Comparison of ENCODE assay signal across 8 mouse cellular contexts in genomic region chr8:9770999-9771605, GRCm38 (mm10). TPM values are rescaled to one million over a fixed set of nuclear protein-coding genes. Genes with fewer than 3 reads are reported as not detected.
A peak's percentile ranks its signal among the peaks of the same experiment; 100 is the strongest.
DNase-seq lines count a peak whose midpoint lies in the region; ATAC-seq and TF ChIP-seq lines count a peak whose summit lies in the region.

Gene Fam155a (minus strand): TSS chr8:9771161.

- no peak within 1 kb of the TSS for H3K27ac ChIP-seq in kidney, embryonic 15.5 days
- H3K27ac ChIP-seq in neural tube, embryonic 12.5 days: peak within 1 kb of the TSS; percentile 50
- no peak within 1 kb of the TSS for H3K27ac ChIP-seq in thymus, adult 2 months (ENCODE audit: control insufficient read depth, insufficient read depth, low read length)

- peaks cover 24% of the 10 kb centered on the region for H3K4me1 ChIP-seq in kidney, embryonic 15.5 days
- peaks cover 18% of the 10 kb centered on the region for H3K4me1 ChIP-seq in neural tube, embryonic 12.5 days
- no peaks in the 10 kb centered on the region for H3K4me1 ChIP-seq in thymus, adult 2 months (replicated peaks; ENCODE audit: control insufficient read depth, insufficient read depth, low read length)

- no peak for TF ChIP-seq CTCF in thymus, adult 2 months (IDR thresholded peaks at IDR 0.05; ENCODE audit: borderline replicate concordance, control insufficient read depth, extremely low read depth, insufficient read depth, low read length, poor library complexity)

- no peaks in the 10 kb centered on the region for H3K36me3 ChIP-seq in kidney, embryonic 15.5 days
- H3K36me3 ChIP-seq in neural tube, embryonic 12.5 days: no peaks in the 10 kb centered on the region
- H3K36me3 ChIP-seq in thymus, adult 2 months (ENCODE audit: control insufficient read depth, insufficient read depth, low read length): no peaks in the 10 kb centered on the region

- WGBS in kidney, embryonic 15.5 days: under 1% methylated on average over 24 of the region's 29 CpGs
- 1% methylated on average over 23 of the region's 29 CpGs for WGBS in neural tube, embryonic 12.5 days
- WGBS in thymus, adult 2 months: 3% methylated on average over 28 of the region's 29 CpGs

- TF ChIP-seq POLR2A in thymus, adult 2 months (IDR thresholded peaks at IDR 0.05; ENCODE audit: control insufficient read depth, extremely low read depth, insufficient read depth, low read length, poor library complexity): no peak

- H3K27me3 ChIP-seq in kidney, embryonic 15.5 days: peaks cover 54% of the 10 kb centered on the region
- peaks cover 4% of the 10 kb centered on the region; the same call in 1 of the 2 replicates for H3K27me3 ChIP-seq in neural tube, embryonic 12.5 days (replicated peaks)
- H3K27me3 ChIP-seq in thymus, adult 2 months (ENCODE audit: control insufficient read depth, insufficient read depth, low read length): peaks cover 6% of the 10 kb centered on the region

- 0 out of 2 replicates have a peak within 1 kb of the TSS, but pooled peaks have one; percentile 21 for H3K9ac ChIP-seq in kidney, embryonic 15.5 days
- peak within 1 kb of the TSS; percentile 74 for H3K9ac ChIP-seq in neural tube, embryonic 12.5 days

- peak within 1 kb of the TSS; percentile 52 for H3K4me3 ChIP-seq in kidney, embryonic 15.5 days (replicated peaks)
- peak within 1 kb of the TSS; percentile 67 for H3K4me3 ChIP-seq in neural tube, embryonic 12.5 days
- no peak within 1 kb of the TSS for H3K4me3 ChIP-seq in thymus, adult 2 months (ENCODE audit: control insufficient read depth, insufficient read depth, low read length)

- no peak for DNase-seq in kidney, postnatal 14 days
- DNase-seq in cerebellum, adult 9-11 months: peak; percentile 75
- peak; percentile 16 to 37 for DNase-seq in frontal cortex, postnatal 14 days (ENCODE audit: low spot score in 2 of 2)
- peak; percentile 20 to 37 for DNase-seq in left cerebral cortex, adult 8-10 months (ENCODE audit: low spot score in 2 of 2)
- DNase-seq in thymus, adult 2 months: no peak

- no peaks in the 10 kb centered on the region for H3K9me3 ChIP-seq in kidney, embryonic 15.5 days (replicated peaks)
- H3K9me3 ChIP-seq in neural tube, embryonic 12.5 days: no peaks in the 10 kb centered on the region

- H3K4me2 ChIP-seq in kidney, embryonic 15.5 days: peak within 1 kb of the TSS; percentile 94
- H3K4me2 ChIP-seq in neural tube, embryonic 12.5 days (replicated peaks): peak within 1 kb of the TSS; percentile 88

- ATAC-seq in kidney, embryonic 15.5 days (replicated peaks; ENCODE audit: low FRiP score): peak; percentile 27
- ATAC-seq in neural tube, embryonic 12.5 days (ENCODE audit: low FRiP score, low read depth): peak; percentile 67
- no peak for ATAC-seq in CD4-positive, CD25-positive, alpha-beta regulatory T cell, adult 4 months

RNA-seq across cellular contexts. Expression of gene Fam155a, which starts in this region (rescaled TPM):
- 0.60 and 0.90 TPM in 2 replicates for polyA plus RNA-seq in kidney, embryonic 15.5 days (2015; fragmentation: Nextera tagmentation; extraction: Ambion mirVana)
- 100 to 1,000 TPM in 2 of 4 experiments, 10 to 100 TPM in 2; 92.7 to 110 (median 103) TPM for total RNA-seq in left cerebral cortex, adult 8-10 months (2022)
- 11.6 and 13.0 TPM in 2 replicates for polyA plus RNA-seq in neural tube, embryonic 12.5 days (2016; fragmentation: Nextera tagmentation; extraction: Ambion mirVana)
- not detected for polyA plus RNA-seq in CD4-positive, CD25-positive, alpha-beta regulatory T cell, adult 4 months (2017; shearing (Covaris generic))
- 0.06 and 0.09 TPM in 2 replicates for polyA plus RNA-seq in thymus, adult 2 months (2012; rRNA removed)

Comparison
In these comparisons a context has a peak if more than half of its experiments do, and no peak if none do; other contexts are left out.
1. Peak in ATAC-seq, H3K4me3 ChIP-seq, H3K9ac ChIP-seq and H3K4me2 ChIP-seq in kidney, embryonic 15.5 days; RNA of the gene not detected or under 1 TPM.
2. DNase-seq: peak in cerebellum, adult 9-11 months (single experiment), frontal cortex, postnatal 14 days (2 of 2) and left cerebral cortex, adult 8-10 months (2 of 2); none in kidney, postnatal 14 days (single experiment) and thymus, adult 2 months (single experiment).